Mouse (Mus musculus) stomach, postnatal 0 days (tissue): Measurements from ENCODE around the gene Ly9.

ENCODE experiments used
- CTCF ChIP-seq: IDR thresholded peaks from 2 replicates; pipeline ENCODE4 v1.5.1; 2016; ENCODE audit warnings: antibody characterized with exemption, low read depth, mild to moderate bottlenecking, moderate library complexity
- EP300 ChIP-seq: optimal IDR thresholded peaks from 2 replicates; pipeline ENCODE3; 2016; ENCODE audit warnings: antibody characterized with exemption

DNA sequence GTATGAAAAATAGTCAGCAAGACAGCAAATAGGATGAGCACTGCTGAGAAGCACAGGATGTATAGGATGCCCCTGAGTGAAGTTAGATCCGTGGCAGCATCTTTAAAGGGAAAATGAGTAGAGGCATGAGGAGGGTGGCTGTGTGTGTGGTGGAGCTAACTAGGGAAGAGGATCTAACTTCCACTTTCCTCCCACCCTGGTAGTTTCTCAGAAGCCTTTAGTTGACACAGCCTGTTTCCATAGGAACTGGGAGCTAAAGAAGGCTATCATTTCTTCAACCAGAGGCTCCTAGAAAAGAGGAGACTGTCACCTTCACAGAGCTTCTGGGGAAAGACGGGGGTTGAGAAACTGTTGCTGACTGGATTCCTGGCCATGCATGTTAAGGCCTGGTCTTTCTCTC lies 31.5 kb upstream of the Ly9 start:
- TF ChIP-seq CTCF (no peak), EP300 (no peak)
